Mouse (Mus musculus) heart, postnatal 0 days (tissue): ENCODE data around the gene Usp53.

Experiments used
- CTCF ChIP-seq: IDR thresholded peaks from 2 replicates; pipeline ENCODE4 v1.5.1; 2016; ENCODE audit warnings: antibody characterized with exemption, control low read depth, low read depth
- EP300 ChIP-seq: IDR thresholded peaks from 2 replicates; pipeline ENCODE4 v1.6.1; 2016; ENCODE audit warnings: antibody characterized with exemption, low read depth

DNA sequence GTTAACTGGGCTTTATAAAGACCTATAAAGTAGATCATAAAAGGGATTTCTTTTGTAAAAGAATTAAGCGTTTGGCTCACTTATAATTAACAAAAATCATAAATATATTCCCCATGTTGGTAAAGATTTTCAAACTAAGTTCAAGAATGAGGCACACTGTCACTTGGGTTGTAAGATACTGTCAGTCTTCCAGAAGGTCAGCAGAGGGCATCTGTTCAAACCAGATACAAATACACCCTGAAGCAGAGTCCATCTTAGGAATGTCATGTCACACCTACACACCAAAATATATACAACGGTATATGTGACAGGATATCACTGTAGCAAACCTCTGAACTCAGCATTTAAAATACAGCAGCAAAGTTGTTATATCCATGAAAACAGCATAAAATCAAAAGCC is 34.2 kb downstream of the Usp53 start:
- TF ChIP-seq CTCF (peak; percentile 9; the same call in 1 of the 2 replicates), EP300 (no peak)
